Mouse (Mus musculus): Measurements from ENCODE around the gene Rnf11. TPM values are rescaled to one million over a fixed set of nuclear protein-coding genes. Genes with fewer than 3 reads are reported as not detected.

The Rnf11 gene
- polyA plus RNA-seq, 1 experiment from 2014 or later = 44.3 TPM

DNA sequence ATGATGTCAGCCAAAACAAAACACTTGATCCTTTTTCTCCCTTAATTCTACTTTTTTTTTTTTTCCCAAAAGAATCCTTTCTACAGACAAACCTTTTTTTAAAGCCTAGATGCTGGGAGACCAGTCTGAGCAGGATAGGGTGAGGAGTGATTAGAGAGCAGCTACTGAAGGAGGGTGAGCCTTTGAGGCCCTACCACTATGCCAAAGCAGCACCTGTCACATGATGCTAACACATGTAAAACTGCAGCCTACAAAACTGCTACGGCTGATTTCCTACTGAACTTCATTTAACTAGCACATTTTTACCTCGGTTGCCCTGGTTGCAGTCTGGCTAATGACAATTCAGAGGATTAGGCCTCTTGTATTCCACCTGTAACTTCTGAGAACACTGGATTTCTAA, 39.6 kb downstream of the Rnf11 start:
- WGBS = 74% methylated on average over 2 of the region's 2 CpGs
- Histone ChIP-seq H3K9me3 (no peaks in the 10 kb centered on the region), H3K9ac (replicated peaks) (no peak overlapping the region), H3K27me3 (no peaks in the 10 kb centered on the region), H3K4me3 (replicated peaks) (no peak overlapping the region), H3K36me3 (peaks cover 34% of the 10 kb centered on the region; the same call in 1 of the 2 replicates), H3K27ac (no peak overlapping the region), H3K4me1 (replicated peaks) (peaks cover 5% of the 10 kb centered on the region), H3K4me2 (no peak overlapping the region)
- ATAC-seq (ENCODE audit: insufficient number of reproducible peaks, insufficient read depth, low FRiP score, low TSS enrichment, low read depth) = no peak

DNA sequence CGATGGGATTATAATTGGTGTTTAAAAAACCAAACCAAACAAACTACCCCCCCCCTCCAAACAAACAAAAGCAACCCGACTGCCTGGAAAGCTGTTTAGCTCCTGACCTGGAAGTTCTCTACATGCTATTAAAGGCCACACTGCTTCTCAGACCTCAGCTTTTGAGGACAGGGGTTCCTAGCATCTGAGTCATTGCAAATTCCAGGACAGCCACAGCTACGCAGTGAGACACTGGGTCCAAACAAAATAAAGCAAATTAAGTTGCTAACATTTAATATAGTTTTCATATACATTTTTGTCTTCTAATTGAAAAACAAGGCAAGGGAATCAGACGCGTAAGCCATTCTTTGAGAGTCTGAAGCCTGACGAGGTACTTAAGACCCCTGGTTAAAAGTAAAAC, 40.1 kb downstream of the Rnf11 start:
- Histone ChIP-seq H3K9me3 (no peaks in the 10 kb centered on the region), H3K4me1 (replicated peaks) (peaks cover 8% of the 10 kb centered on the region), H3K27me3 (no peaks in the 10 kb centered on the region), H3K36me3 (peaks cover 30% of the 10 kb centered on the region; the same call in 1 of the 2 replicates), H3K4me2 (no peak overlapping the region), H3K9ac (replicated peaks) (no peak overlapping the region), H3K27ac (no peak overlapping the region), H3K4me3 (replicated peaks) (no peak overlapping the region)
- ATAC-seq (ENCODE audit: insufficient number of reproducible peaks, insufficient read depth, low FRiP score, low TSS enrichment, low read depth) = no peak
- 80% methylated on average over 6 of the region's 6 CpGs for WGBS

DNA sequence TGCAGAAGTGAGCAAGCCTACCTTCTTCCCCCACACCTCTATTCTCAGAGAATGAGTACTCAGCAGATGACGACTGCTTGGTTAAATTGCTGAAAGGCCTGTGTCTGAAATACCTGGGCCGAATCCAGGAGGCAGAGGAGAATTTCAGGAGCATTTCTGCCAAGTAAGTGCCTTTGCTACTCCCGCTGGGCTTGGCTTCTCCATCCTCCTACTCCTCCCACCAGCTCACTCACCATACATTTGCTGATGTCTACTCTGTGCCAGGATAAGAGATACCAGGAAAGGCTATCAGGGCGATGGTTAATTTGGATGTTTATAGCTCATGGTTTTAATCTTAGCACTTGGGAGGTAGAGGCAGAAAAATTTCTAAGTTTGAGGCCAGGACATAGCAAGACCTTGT, 41.9 kb downstream of the Rnf11 start:
- Histone ChIP-seq H3K27me3 (no peaks in the 10 kb centered on the region), H3K9ac (replicated peaks) (no peak overlapping the region), H3K4me1 (replicated peaks) (peaks cover 8% of the 10 kb centered on the region), H3K27ac (no peak overlapping the region), H3K9me3 (no peaks in the 10 kb centered on the region), H3K4me2 (no peak overlapping the region), H3K36me3 (peaks cover 30% of the 10 kb centered on the region; the same call in 1 of the 2 replicates), H3K4me3 (replicated peaks) (no peak overlapping the region)
- ATAC-seq (ENCODE audit: insufficient number of reproducible peaks, insufficient read depth, low FRiP score, low TSS enrichment, low read depth) = no peak
- WGBS = 91% methylated on average over 4 of the region's 4 CpGs

DNA sequence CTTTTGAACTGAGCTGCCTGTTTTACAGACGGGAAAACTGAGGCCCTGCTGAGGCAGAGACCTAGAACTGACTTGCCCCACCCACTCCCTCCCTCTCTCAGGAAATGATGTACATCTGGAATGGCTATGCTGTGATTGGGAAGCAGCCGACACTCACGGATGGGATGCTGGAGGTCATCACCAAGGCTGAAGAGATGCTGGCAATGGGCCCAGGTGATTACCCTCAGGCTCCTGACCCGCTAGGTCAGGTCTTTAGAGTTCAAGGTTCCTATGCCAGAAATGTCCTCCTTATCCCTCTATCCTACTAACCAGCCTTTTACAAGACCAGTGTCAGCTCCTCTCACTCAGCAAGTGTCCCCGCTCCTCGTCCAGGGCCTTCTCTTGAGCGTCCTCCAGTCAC, 42.4 kb downstream of the Rnf11 start:
- Histone ChIP-seq H3K4me3 (replicated peaks) (no peak overlapping the region), H3K4me2 (no peak overlapping the region), H3K9ac (replicated peaks) (no peak overlapping the region), H3K4me1 (replicated peaks) (peaks cover 8% of the 10 kb centered on the region), H3K27ac (no peak overlapping the region), H3K27me3 (no peaks in the 10 kb centered on the region), H3K36me3 (peaks cover 30% of the 10 kb centered on the region; the same call in 1 of the 2 replicates), H3K9me3 (no peaks in the 10 kb centered on the region)
- ATAC-seq (ENCODE audit: insufficient number of reproducible peaks, insufficient read depth, low FRiP score, low TSS enrichment, low read depth) = no peak
- 95% methylated on average over 7 of the region's 7 CpGs for WGBS

DNA sequence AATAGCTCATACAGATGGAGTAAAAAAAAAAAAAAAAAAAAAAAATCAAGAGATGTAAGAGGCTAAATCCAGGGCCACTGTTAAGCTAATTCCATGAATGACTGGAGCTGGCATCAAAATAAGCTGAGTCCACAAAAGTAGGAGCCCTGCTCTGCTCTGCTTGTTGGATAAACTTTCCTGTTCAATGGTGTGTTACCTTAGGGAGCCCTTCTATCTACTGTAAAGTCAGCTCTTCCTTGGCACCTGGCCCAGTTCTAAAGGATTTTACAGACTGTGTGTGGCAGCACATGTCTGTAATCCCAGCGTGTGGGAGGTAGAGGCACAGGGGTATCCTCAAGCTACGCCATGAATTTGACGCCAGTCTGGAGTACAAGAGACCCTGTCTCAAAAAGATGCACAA, 43.5 kb downstream of the Rnf11 start:
- peaks cover 24% of the 10 kb centered on the region; the same call in 1 of the 2 replicates for H3K36me3 ChIP-seq
- no peak overlapping the region for H3K4me2 ChIP-seq
- no peaks in the 10 kb centered on the region for H3K9me3 ChIP-seq
- H3K27ac ChIP-seq = no peak overlapping the region
- no peak overlapping the region for H3K9ac ChIP-seq (replicated peaks)
- 87% methylated on average over 3 of the region's 3 CpGs for WGBS
- ATAC-seq (ENCODE audit: insufficient number of reproducible peaks, insufficient read depth, low FRiP score, low TSS enrichment, low read depth) = no peak
- H3K4me1 ChIP-seq (replicated peaks) = peaks cover 8% of the 10 kb centered on the region
- no peaks in the 10 kb centered on the region for H3K27me3 ChIP-seq
- no peak overlapping the region for H3K4me3 ChIP-seq (replicated peaks)

DNA sequence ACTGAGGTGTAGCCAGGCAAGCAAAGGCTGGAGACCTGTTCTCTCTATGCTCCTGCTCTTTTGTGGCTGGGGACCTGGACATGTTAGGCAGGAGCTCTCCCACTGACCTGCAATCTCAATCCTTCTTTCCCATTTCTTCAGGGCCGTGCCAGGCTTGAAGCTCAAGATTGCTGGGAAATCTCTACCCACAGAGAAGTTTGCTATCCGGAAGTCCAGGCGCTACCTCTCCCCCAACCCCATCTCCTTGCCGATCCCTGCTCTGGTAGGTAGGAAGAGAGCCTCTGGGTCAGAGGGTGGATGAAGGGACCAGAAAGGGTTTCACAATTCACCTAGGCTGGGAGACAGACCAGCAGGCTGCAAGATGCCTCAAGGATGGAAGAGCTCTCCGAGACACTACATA, 44.1 kb downstream of the Rnf11 start:
- no peak overlapping the region for H3K4me3 ChIP-seq (replicated peaks)
- H3K9me3 ChIP-seq = no peaks in the 10 kb centered on the region
- H3K27ac ChIP-seq = peak overlapping the region; percentile 17; the same call in 1 of the 2 replicates
- H3K27me3 ChIP-seq = no peaks in the 10 kb centered on the region
- no peak overlapping the region for H3K9ac ChIP-seq (replicated peaks)
- peaks cover 24% of the 10 kb centered on the region; the same call in 1 of the 2 replicates for H3K36me3 ChIP-seq
- ATAC-seq (ENCODE audit: insufficient number of reproducible peaks, insufficient read depth, low FRiP score, low TSS enrichment, low read depth) = no peak
- 90% methylated on average over 5 of the region's 5 CpGs for WGBS
- H3K4me2 ChIP-seq = no peak overlapping the region
- H3K4me1 ChIP-seq (replicated peaks) = peaks cover 8% of the 10 kb centered on the region

DNA sequence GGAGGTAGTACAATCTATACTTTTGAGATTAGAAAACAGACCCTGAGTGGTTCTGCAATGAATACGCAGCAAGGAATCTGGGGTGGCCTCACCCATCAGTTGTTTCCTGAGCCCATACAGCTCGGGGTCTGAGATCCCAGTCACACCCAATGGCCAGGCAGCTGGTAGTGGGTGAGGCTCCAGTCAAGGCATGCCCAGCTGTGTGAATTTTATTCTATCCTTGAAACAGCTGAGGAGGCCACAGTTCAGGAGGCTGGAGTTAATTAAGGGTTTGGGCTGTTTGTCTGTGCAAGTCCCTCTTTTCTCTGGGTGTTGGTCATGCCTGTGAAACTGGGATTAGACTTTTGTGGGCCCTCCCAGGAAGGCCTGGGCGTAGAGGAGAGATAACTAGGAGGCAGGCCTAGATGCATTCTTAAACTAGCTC, 44.7 kb downstream of the Rnf11 start:
- Histone ChIP-seq H3K4me3 (replicated peaks) (no peak overlapping the region), H3K4me1 (replicated peaks) (peaks cover 8% of the 10 kb centered on the region), H3K9ac (replicated peaks) (no peak overlapping the region), H3K36me3 (peaks cover 24% of the 10 kb centered on the region; the same call in 1 of the 2 replicates), H3K27ac (peak overlapping the region; percentile 17; the same call in 1 of the 2 replicates), H3K4me2 (no peak overlapping the region), H3K9me3 (no peaks in the 10 kb centered on the region), H3K27me3 (no peaks in the 10 kb centered on the region)
- WGBS = 69% methylated on average over 3 of the region's 3 CpGs
- no peak for ATAC-seq (ENCODE audit: insufficient number of reproducible peaks, insufficient read depth, low FRiP score, low TSS enrichment, low read depth)

DNA sequence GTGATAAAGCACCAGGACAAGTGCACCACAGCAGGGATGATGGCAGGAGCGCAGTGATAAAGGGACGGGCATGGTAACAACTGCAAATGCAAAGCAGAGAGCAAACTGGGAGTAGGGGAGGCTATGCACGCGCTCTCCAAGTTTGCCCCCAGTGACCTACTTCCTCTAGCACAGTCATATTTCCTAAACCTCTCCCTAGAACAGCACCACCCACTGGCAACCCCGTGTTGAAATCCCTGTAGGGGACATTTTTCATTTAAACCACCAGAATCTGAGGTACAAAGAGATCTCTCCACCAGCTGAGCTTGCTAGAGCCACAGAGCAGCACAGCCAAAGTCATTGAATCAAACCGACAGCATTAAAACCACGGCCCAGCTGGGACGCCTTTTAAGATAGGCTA, 45.4 kb downstream of the Rnf11 start:
- Histone ChIP-seq H3K36me3 (peaks cover 22% of the 10 kb centered on the region; the same call in 1 of the 2 replicates), H3K4me2 (no peak overlapping the region), H3K9ac (replicated peaks) (no peak overlapping the region), H3K4me3 (replicated peaks) (no peak overlapping the region), H3K27me3 (no peaks in the 10 kb centered on the region), H3K27ac (no peak overlapping the region), H3K4me1 (replicated peaks) (peaks cover 8% of the 10 kb centered on the region), H3K9me3 (no peaks in the 10 kb centered on the region)
- 80% methylated on average over 8 of the region's 8 CpGs for WGBS
- ATAC-seq (ENCODE audit: insufficient number of reproducible peaks, insufficient read depth, low FRiP score, low TSS enrichment, low read depth) = no peak

DNA sequence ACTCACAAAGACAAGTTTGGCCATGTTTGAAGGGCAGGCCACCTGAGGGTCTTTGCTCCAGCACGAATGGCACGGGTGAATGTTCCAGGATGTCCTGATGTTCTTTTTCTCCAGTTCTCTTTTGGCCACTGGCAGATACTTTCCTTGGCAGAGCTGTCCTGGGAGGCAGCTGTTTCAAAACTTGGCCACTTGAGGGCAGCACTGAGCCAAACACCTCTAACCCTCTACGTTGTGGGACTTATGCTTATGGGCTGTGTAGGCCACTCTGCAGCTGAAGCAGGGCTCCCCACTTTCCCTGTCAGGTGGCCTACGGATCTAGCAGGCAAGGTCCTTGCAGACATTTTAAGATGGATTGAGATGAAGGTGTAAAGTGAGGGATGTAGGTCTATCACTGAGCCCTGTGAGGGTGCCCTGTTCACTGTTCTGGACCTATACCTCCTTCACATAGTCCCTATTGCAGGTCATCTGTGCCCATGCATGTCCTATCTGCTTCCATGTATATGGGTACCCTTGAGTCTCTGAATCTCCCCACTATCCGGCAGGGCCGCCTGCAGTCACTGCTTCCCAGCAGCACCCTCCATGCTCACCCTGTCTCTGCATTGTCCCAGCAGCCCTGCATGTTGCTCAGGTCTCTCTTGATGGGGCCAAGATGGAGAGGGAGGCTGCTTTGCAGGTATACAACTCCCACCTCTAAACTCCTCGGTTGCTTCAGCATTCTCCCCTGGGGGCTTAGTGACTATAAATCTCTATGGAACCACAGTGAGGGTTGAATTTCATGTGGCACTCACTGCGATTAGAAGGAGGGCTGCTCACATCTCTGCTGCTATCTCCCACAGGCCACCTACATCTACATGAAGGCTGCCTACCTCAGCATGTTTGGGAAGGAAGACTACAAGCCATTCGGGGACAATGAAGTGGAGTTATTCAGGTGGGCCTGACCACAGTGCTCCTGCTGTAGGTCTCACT, 46.3 kb downstream of the Rnf11 start:
- H3K9me3 ChIP-seq = no peaks in the 10 kb centered on the region
- H3K9ac ChIP-seq (replicated peaks) = no peak overlapping the region
- no peak overlapping the region for H3K4me2 ChIP-seq
- WGBS = 49% methylated on average over 9 of the region's 9 CpGs
- peaks cover 11% of the 10 kb centered on the region for H3K4me1 ChIP-seq (replicated peaks)
- H3K27me3 ChIP-seq = no peaks in the 10 kb centered on the region
- H3K27ac ChIP-seq = no peak overlapping the region
- H3K4me3 ChIP-seq (replicated peaks) = no peak overlapping the region
- peaks cover 13% of the 10 kb centered on the region; the same call in 1 of the 2 replicates for H3K36me3 ChIP-seq
- ATAC-seq (ENCODE audit: insufficient number of reproducible peaks, insufficient read depth, low FRiP score, low TSS enrichment, low read depth) = peak; percentile 49

DNA sequence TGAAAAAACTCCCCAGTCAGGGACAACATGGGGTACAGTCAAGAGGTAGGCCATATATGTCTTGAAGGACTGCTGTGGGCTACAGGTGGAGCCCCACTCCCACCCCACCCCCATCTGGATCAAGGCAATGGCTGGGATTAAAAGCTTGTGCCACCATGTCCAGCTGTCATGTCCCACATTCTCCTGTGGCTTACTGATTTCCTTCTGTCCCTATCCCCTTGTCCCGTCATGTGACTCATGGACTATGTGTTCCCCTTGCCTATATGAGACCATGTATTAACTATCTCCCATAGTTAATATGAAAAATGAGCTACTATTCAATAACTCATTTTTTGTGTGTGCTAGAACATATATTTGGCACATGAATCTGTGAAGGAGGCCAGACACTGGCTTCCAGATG, 50.3 kb downstream of the Rnf11 start:
- Histone ChIP-seq H3K4me3 (replicated peaks) (no peak overlapping the region), H3K4me1 (replicated peaks) (peaks cover 12% of the 10 kb centered on the region), H3K9ac (replicated peaks) (no peak overlapping the region), H3K36me3 (no peaks in the 10 kb centered on the region), H3K9me3 (no peaks in the 10 kb centered on the region), H3K27ac (no peak overlapping the region), H3K4me2 (no peak overlapping the region), H3K27me3 (no peaks in the 10 kb centered on the region)
- WGBS = 97% methylated on average over 1 of the region's 1 CpGs
- no peak for ATAC-seq (ENCODE audit: insufficient number of reproducible peaks, insufficient read depth, low FRiP score, low TSS enrichment, low read depth)

DNA sequence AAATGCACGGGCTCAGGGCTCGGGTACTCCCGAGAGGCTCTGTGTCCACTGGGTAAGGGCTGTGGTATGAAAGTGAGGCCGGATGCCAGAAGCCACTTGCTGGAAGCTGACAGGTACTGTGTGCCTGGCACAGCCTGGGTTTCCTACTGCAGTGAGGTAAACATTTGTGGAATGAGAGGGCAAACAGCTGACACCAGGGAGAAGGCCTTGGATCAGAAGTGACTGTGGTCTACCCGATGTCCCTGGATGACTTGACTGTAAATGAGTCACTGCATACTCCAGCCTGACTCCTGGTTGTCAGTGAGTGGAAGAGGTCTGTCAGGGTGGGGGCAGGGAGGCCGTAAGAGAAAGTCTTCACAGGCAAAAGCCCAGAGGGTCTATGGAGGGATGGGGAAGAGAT, 50.9 kb downstream of the Rnf11 start:
- H3K36me3 ChIP-seq = no peaks in the 10 kb centered on the region
- H3K27me3 ChIP-seq = no peaks in the 10 kb centered on the region
- WGBS = 61% methylated on average over 6 of the region's 6 CpGs
- no peak for ATAC-seq (ENCODE audit: insufficient number of reproducible peaks, insufficient read depth, low FRiP score, low TSS enrichment, low read depth)
- H3K9ac ChIP-seq (replicated peaks) = no peak overlapping the region
- no peak overlapping the region for H3K4me2 ChIP-seq
- no peak overlapping the region for H3K4me3 ChIP-seq (replicated peaks)
- H3K27ac ChIP-seq = no peak overlapping the region
- H3K4me1 ChIP-seq (replicated peaks) = peaks cover 12% of the 10 kb centered on the region
- H3K9me3 ChIP-seq = no peaks in the 10 kb centered on the region

Measured in limb, embryonic 12.5 days (tissue).